Mouse (Mus musculus): ENCODE measurements around the gene Gdpd3. TPM values are rescaled to one million over a fixed set of nuclear protein-coding genes. Genes with fewer than 3 reads are reported as not detected.

Gdpd3 gene
- polyA plus RNA-seq, 1 experiment from 2014 or later, result 1.8 TPM

GRCm38 (mm10) chr7:126740132-126740735, 25.9 kb upstream of the Gdpd3 start:
- Histone ChIP-seq H3K4me2 (replicated peaks) (no peak overlapping the region), H3K36me3 (replicated peaks; ENCODE audit: control insufficient read depth, insufficient read depth) (no peaks in the 10 kb centered on the region), H3K9me3 (ENCODE audit: control insufficient read depth, low read length) (no peaks in the 10 kb centered on the region), H3K4me3 (replicated peaks; ENCODE audit: low read length) (no peak overlapping the region), H3K27me3 (ENCODE audit: control insufficient read depth, insufficient read depth, low read length) (no peaks in the 10 kb centered on the region), H3K9ac (no peak overlapping the region), H3K4me1 (replicated peaks; ENCODE audit: control insufficient read depth, insufficient read depth, low read length) (no peaks in the 10 kb centered on the region), H3K27ac (no peak overlapping the region)
- 65% methylated on average over 13 of the region's 13 CpGs for WGBS
- DNase-seq (ENCODE audit: low spot score) (no peak), ATAC-seq (ENCODE audit: low FRiP score) (no peak)

GRCm38 (mm10) chr7:126740977-126741376, 25.2 kb upstream of the Gdpd3 start:
- no peak overlapping the region for H3K4me3 ChIP-seq (replicated peaks; ENCODE audit: low read length)
- ATAC-seq (ENCODE audit: low FRiP score) (no peak), DNase-seq (ENCODE audit: low spot score) (no peak)
- no peak overlapping the region for H3K9ac ChIP-seq
- WGBS, result 85% methylated on average over 5 of the region's 5 CpGs
- no peaks in the 10 kb centered on the region for H3K27me3 ChIP-seq (ENCODE audit: control insufficient read depth, insufficient read depth, low read length)
- no peak overlapping the region for H3K27ac ChIP-seq
- no peaks in the 10 kb centered on the region for H3K36me3 ChIP-seq (replicated peaks; ENCODE audit: control insufficient read depth, insufficient read depth)
- H3K9me3 ChIP-seq (ENCODE audit: control insufficient read depth, low read length), result no peaks in the 10 kb centered on the region
- H3K4me2 ChIP-seq (replicated peaks), result no peak overlapping the region
- H3K4me1 ChIP-seq (replicated peaks; ENCODE audit: control insufficient read depth, insufficient read depth, low read length), result no peaks in the 10 kb centered on the region

- 90% methylated on average over 5 of the region's 5 CpGs for WGBS
- H3K4me3 ChIP-seq (replicated peaks; ENCODE audit: low read length), result no peak overlapping the region
- H3K27ac ChIP-seq, result no peak overlapping the region
- H3K4me2 ChIP-seq (replicated peaks), result no peak overlapping the region
- H3K9ac ChIP-seq, result no peak overlapping the region
- no peaks in the 10 kb centered on the region for H3K27me3 ChIP-seq (ENCODE audit: control insufficient read depth, insufficient read depth, low read length)
- H3K4me1 ChIP-seq (replicated peaks; ENCODE audit: control insufficient read depth, insufficient read depth, low read length), result no peaks in the 10 kb centered on the region
- no peak for ATAC-seq (ENCODE audit: low FRiP score)
- H3K9me3 ChIP-seq (ENCODE audit: control insufficient read depth, low read length), result no peaks in the 10 kb centered on the region
- H3K36me3 ChIP-seq (replicated peaks; ENCODE audit: control insufficient read depth, insufficient read depth), result no peaks in the 10 kb centered on the region
- DNase-seq (ENCODE audit: low spot score), result no peak
Measured at GRCm38 (mm10) chr7:126741452-126741851, 24.7 kb upstream of the Gdpd3 start.

- 91% methylated on average over 13 of the region's 13 CpGs for WGBS
- Histone ChIP-seq H3K36me3 (replicated peaks; ENCODE audit: control insufficient read depth, insufficient read depth) (no peaks in the 10 kb centered on the region), H3K27me3 (ENCODE audit: control insufficient read depth, insufficient read depth, low read length) (no peaks in the 10 kb centered on the region), H3K9me3 (ENCODE audit: control insufficient read depth, low read length) (no peaks in the 10 kb centered on the region), H3K4me3 (replicated peaks; ENCODE audit: low read length) (no peak overlapping the region), H3K4me1 (replicated peaks; ENCODE audit: control insufficient read depth, insufficient read depth, low read length) (no peaks in the 10 kb centered on the region), H3K27ac (no peak overlapping the region), H3K4me2 (replicated peaks) (no peak overlapping the region), H3K9ac (no peak overlapping the region)
- ATAC-seq (ENCODE audit: low FRiP score) (no peak), DNase-seq (ENCODE audit: low spot score) (no peak)
Measured at GRCm38 (mm10) chr7:126741964-126742482, 24.1 kb upstream of the Gdpd3 start.

GRCm38 (mm10) chr7:126746066-126746465, 20.1 kb upstream of the Gdpd3 start:
- no peak overlapping the region for H3K4me3 ChIP-seq (replicated peaks; ENCODE audit: low read length)
- WGBS, result 92% methylated on average over 12 of the region's 12 CpGs
- H3K4me1 ChIP-seq (replicated peaks; ENCODE audit: control insufficient read depth, insufficient read depth, low read length), result no peaks in the 10 kb centered on the region
- no peaks in the 10 kb centered on the region for H3K9me3 ChIP-seq (ENCODE audit: control insufficient read depth, low read length)
- no peak overlapping the region for H3K27ac ChIP-seq
- H3K9ac ChIP-seq, result no peak overlapping the region
- no peaks in the 10 kb centered on the region for H3K36me3 ChIP-seq (replicated peaks; ENCODE audit: control insufficient read depth, insufficient read depth)
- no peak for DNase-seq (ENCODE audit: low spot score)
- no peak for ATAC-seq (ENCODE audit: low FRiP score)
- H3K4me2 ChIP-seq (replicated peaks), result no peak overlapping the region
- no peaks in the 10 kb centered on the region for H3K27me3 ChIP-seq (ENCODE audit: control insufficient read depth, insufficient read depth, low read length)

- H3K9me3 ChIP-seq (ENCODE audit: control insufficient read depth, low read length), result no peaks in the 10 kb centered on the region
- no peaks in the 10 kb centered on the region for H3K27me3 ChIP-seq (ENCODE audit: control insufficient read depth, insufficient read depth, low read length)
- H3K4me3 ChIP-seq (replicated peaks; ENCODE audit: low read length), result no peak overlapping the region
- no peak for DNase-seq (ENCODE audit: low spot score)
- no peaks in the 10 kb centered on the region for H3K4me1 ChIP-seq (replicated peaks; ENCODE audit: control insufficient read depth, insufficient read depth, low read length)
- H3K4me2 ChIP-seq (replicated peaks), result no peak overlapping the region
- 50% methylated on average over 6 of the region's 6 CpGs for WGBS
- no peak overlapping the region for H3K9ac ChIP-seq
- H3K36me3 ChIP-seq (replicated peaks; ENCODE audit: control insufficient read depth, insufficient read depth), result no peaks in the 10 kb centered on the region
- H3K27ac ChIP-seq, result no peak overlapping the region
- no peak for ATAC-seq (ENCODE audit: low FRiP score)
Measured at GRCm38 (mm10) chr7:126746798-126747197, 19.3 kb upstream of the Gdpd3 start.

GRCm38 (mm10) chr7:126748824-126749223, 17.3 kb upstream of the Gdpd3 start:
- H3K4me3 ChIP-seq (replicated peaks; ENCODE audit: low read length), result no peak overlapping the region
- no peaks in the 10 kb centered on the region for H3K4me1 ChIP-seq (replicated peaks; ENCODE audit: control insufficient read depth, insufficient read depth, low read length)
- H3K4me2 ChIP-seq (replicated peaks), result no peak overlapping the region
- 82% methylated on average over 7 of the region's 7 CpGs for WGBS
- H3K9ac ChIP-seq, result no peak overlapping the region
- no peaks in the 10 kb centered on the region for H3K36me3 ChIP-seq (replicated peaks; ENCODE audit: control insufficient read depth, insufficient read depth)
- no peak overlapping the region for H3K27ac ChIP-seq
- no peak for DNase-seq (ENCODE audit: low spot score)
- no peaks in the 10 kb centered on the region for H3K27me3 ChIP-seq (ENCODE audit: control insufficient read depth, insufficient read depth, low read length)
- ATAC-seq (ENCODE audit: low FRiP score), result no peak
- H3K9me3 ChIP-seq (ENCODE audit: control insufficient read depth, low read length), result no peaks in the 10 kb centered on the region

GRCm38 (mm10) chr7:126749582-126750343, 16.4 kb upstream of the Gdpd3 start:
- Histone ChIP-seq H3K36me3 (replicated peaks; ENCODE audit: control insufficient read depth, insufficient read depth) (no peaks in the 10 kb centered on the region), H3K4me3 (replicated peaks; ENCODE audit: low read length) (no peak overlapping the region), H3K9ac (no peak overlapping the region), H3K4me1 (replicated peaks; ENCODE audit: control insufficient read depth, insufficient read depth, low read length) (0 out of 2 replicates have a peak, but pooled peaks cover 3% of the 10 kb centered on the region), H3K27me3 (ENCODE audit: control insufficient read depth, insufficient read depth, low read length) (no peaks in the 10 kb centered on the region), H3K27ac (no peak overlapping the region), H3K4me2 (replicated peaks) (no peak overlapping the region), H3K9me3 (ENCODE audit: control insufficient read depth, low read length) (no peaks in the 10 kb centered on the region)
- ATAC-seq (ENCODE audit: low FRiP score) (no peak), DNase-seq (ENCODE audit: low spot score) (no peak)
- WGBS, result 98% methylated on average over 17 of the region's 17 CpGs

- H3K4me1 ChIP-seq (replicated peaks; ENCODE audit: control insufficient read depth, insufficient read depth, low read length), result 0 out of 2 replicates have a peak, but pooled peaks cover 8% of the 10 kb centered on the region
- H3K27me3 ChIP-seq (ENCODE audit: control insufficient read depth, insufficient read depth, low read length), result no peaks in the 10 kb centered on the region
- WGBS, result 4% methylated on average over 9 of the region's 9 CpGs
- peak; percentile 44; the same call in 1 of the 2 replicates for ATAC-seq (ENCODE audit: low FRiP score)
- H3K36me3 ChIP-seq (replicated peaks; ENCODE audit: control insufficient read depth, insufficient read depth), result no peaks in the 10 kb centered on the region
- no peak overlapping the region for H3K27ac ChIP-seq
- H3K9me3 ChIP-seq (ENCODE audit: control insufficient read depth, low read length), result no peaks in the 10 kb centered on the region
- peak overlapping the region; percentile 14; the same call in 1 of the 2 replicates for H3K4me2 ChIP-seq (replicated peaks)
- H3K4me3 ChIP-seq (replicated peaks; ENCODE audit: low read length), result no peak overlapping the region
- peak; percentile 90 for DNase-seq (ENCODE audit: low spot score)
- no peak overlapping the region for H3K9ac ChIP-seq
Measured at GRCm38 (mm10) chr7:126754866-126755265, 11.3 kb upstream of the Gdpd3 start.

Data from hindbrain, embryonic 14.5 days (tissue).